Mouse (Mus musculus): ENCODE measurements around the gene Prkn.

DNA sequence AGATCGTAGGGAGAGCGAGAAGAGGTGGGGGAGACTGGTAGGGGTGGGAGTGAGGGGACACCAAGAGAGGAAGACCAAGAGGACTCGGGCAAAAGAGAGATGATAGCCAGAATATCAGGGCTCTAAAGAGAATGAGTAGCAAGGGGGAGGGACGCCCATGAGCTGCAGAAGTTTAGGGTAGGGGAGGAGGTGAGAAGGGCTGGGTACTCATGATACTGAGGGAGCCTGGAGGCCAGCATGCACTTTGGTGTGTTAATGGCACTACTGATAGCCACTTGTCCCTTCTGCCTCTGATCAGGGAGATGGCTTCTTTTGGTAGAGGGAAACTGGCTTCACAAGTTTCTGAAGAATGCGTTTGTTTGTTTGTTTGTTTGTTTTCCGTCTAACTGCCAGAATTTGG lies 1264.5 kb downstream of the Prkn start:
- TF ChIP-seq POLR2A (IDR thresholded peaks at IDR 0.05; ENCODE audit: insufficient read depth, low read depth, low read length) (no peak), CTCF (IDR thresholded peaks at IDR 0.05) (no peak), EP300 (IDR thresholded peaks at IDR 0.05; ENCODE audit: insufficient read depth, low read depth, low read length) (no peak)
